Mouse (Mus musculus) Patski (cell line): ENCODE data around the gene Ralgds. TPM values are rescaled to one million over a fixed set of nuclear protein-coding genes. Genes with fewer than 3 reads are reported as not detected.

Source experiments
- ATAC-seq: fragments of 100-300 bp; one replicate; pipeline ENCODE4 v1.8.0; 2021
- CTCF ChIA-PET: fragments of 350-600 bp; sonication (Branson Sonifier 250); formaldehyde crosslinking; loops from one replicate; lab custom pipeline; 2022; ENCODE audit warnings: inconsistent platforms; lab: Charles Lee
- POLR2A ChIA-PET: fragments of 350-600 bp; sonication (Branson Sonifier 250); formaldehyde crosslinking; loops from one replicate; lab custom pipeline; 2022; ENCODE audit warnings: antibody characterized with exemption, inconsistent platforms; lab: Charles Lee
- DNase-seq: peaks from one replicate; pipeline ENCODE4 v3.0.0-alpha.2; 2011; ENCODE audit warnings: low read depth, low spot score
- H3K27me3 ChIP-seq: fragments of 371-371 bp; one replicate; pipeline ENCODE4 v1.5.1; 2021
- CTCF ChIP-seq: fragments of 100-300 bp; IDR thresholded peaks from one replicate; pipeline ENCODE4 v1.5.1; 2021
- in situ Hi-C: fragments of 300-500 bp; cut with MboI; formaldehyde crosslinking; loops from 3 replicates; pipeline ENCODE4 v1.11.1; 2018; ENCODE audit warnings: low pct_unique_long_range_greater_than_20kb, mixed read lengths
- polyA plus RNA-seq: library from polyadenylated mRNA; unstranded; gene quantifications from one replicate; pipeline ENCODE4 v1.2.3, GENCODE M21; 2021

Ralgds gene
- polyA plus RNA-seq, 1 experiment from 2014 or later = 45.5 TPM

- peaks cover 14% of the 10 kb centered on the region for H3K27me3 ChIP-seq
- in situ Hi-C loops = no loop called here
- DNase-seq (no peak), ATAC-seq (no peak)
- TF ChIP-seq CTCF = no peak
- CTCF ChIA-PET = interaction anchor here (1.7 kb wide), 1 partner anchor 21 kb away, joined by 4 read pairs; no protein-coding TSS in a partner anchor
- POLR2A ChIA-PET = interaction anchor here (1.3 kb wide), 1 partner anchor 21 kb away, joined by 4 read pairs; no protein-coding TSS in a partner anchor
These were observed 85.0 kb downstream of the Ralgds start for GRCm38 (mm10) chr2:28597733-28598547.

- peaks cover 14% of the 10 kb centered on the region for H3K27me3 ChIP-seq
- DNase-seq (no peak), ATAC-seq (no peak)
- TF ChIP-seq CTCF = no peak
- in situ Hi-C loops = no loop called here
- ChIA-PET CTCF (no interaction called here), POLR2A (interaction anchor here (1.3 kb wide), 1 partner anchor 20 kb away, joined by 4 read pairs; no protein-coding TSS in a partner anchor)
These were observed 86.0 kb downstream of the Ralgds start for GRCm38 (mm10) chr2:28598692-28599568.

GRCm38 (mm10) chr2:28599569-28599900, 86.6 kb downstream of the Ralgds start:
- in situ Hi-C loops = no loop called here
- ChIA-PET CTCF (no interaction called here), POLR2A (no interaction called here)
- TF ChIP-seq CTCF = no peak
- ATAC-seq = no peak
- peaks cover 9% of the 10 kb centered on the region for H3K27me3 ChIP-seq
- no peak for DNase-seq

DNA sequence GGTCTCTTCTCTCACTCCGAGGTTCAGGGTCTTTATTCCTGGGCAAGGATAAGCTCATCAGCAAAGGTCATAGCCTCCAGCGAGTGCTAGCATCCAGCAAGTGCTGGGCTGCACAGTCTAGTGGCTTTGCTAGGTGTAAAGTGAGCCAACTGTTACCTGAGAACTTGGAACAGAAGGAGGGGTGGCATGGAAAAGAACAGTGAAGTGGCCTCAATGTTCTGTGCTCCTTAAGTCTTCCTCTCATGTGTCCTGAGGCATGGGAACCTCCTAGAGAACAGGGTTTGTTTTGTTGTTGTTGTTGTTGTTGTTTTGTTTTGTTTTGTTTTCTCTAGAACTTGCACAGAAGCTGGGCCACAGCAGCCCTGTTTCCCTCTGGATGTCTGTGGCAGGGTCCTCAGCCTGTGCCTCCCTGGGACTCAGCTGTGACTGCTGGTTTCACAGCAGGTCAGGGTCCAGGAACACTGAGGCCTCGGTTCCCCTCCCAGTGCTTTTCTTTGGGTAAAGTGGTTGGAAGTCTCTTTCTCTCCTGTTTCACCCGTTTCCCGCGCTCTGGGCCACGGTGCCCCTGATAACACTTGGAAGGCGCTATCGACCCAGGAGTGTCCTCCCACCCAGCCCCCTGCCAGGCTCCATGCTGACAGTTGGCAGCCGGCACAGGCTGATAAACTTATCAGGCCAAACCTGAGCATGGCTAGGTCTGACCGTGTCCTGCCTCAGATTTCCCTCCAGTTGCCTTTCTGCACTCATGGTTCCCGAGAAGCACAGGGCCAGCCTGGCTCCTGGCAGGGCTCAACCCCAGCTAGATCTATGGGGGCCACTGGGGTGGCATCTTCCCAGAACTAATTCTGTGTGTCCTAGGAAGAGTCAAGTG, 89.0 kb downstream of the Ralgds start:
- CTCF ChIA-PET = interaction anchor here (0.9 kb wide), 1 partner anchor 11 kb away, joined by 3 read pairs; no protein-coding TSS in a partner anchor
- POLR2A ChIA-PET = interaction anchor here (0.7 kb wide), 1 partner anchor 388 kb away, joined by 3 read pairs; no protein-coding TSS in a partner anchor
- in situ Hi-C loops = no loop called here
- no peak for ATAC-seq
- peaks cover 8% of the 10 kb centered on the region for H3K27me3 ChIP-seq
- no peak for DNase-seq
- TF ChIP-seq CTCF = no peak

Other genes starting within 250 kb of the Ralgds start
- gene Ppp1r26, start 66.3 kb upstream of the Ralgds start, polyA plus RNA-seq = 15.5 TPM
- 3.0 TPM for gene 1700007K13Rik, start 46.8 kb upstream of the Ralgds start, polyA plus RNA-seq
- gene Mrps2, start 45.1 kb upstream of the Ralgds start, polyA plus RNA-seq = 43.1 TPM
- gene Gbgt1, start 16.2 kb upstream of the Ralgds start, polyA plus RNA-seq = not detected
- not detected for gene Gm10134, start 7.0 kb upstream of the Ralgds start, polyA plus RNA-seq
- gene Cel, start 50.3 kb downstream of the Ralgds start, polyA plus RNA-seq = not detected
- gene Gtf3c5, start 70.6 kb downstream of the Ralgds start, polyA plus RNA-seq = 30.5 TPM
- not detected for gene Gfi1b, start 108.9 kb downstream of the Ralgds start, polyA plus RNA-seq
- 16.8 TPM for gene Tsc1, start 128.1 kb downstream of the Ralgds start, polyA plus RNA-seq
- 2.4 TPM for gene Spaca9, start 186.6 kb downstream of the Ralgds start, polyA plus RNA-seq
- 0.09 TPM for gene Ak8, start 187.0 kb downstream of the Ralgds start, polyA plus RNA-seq